Mouse (Mus musculus): ENCODE data around the gene Tyw1. TPM values are rescaled to one million over a fixed set of nuclear protein-coding genes. Genes with fewer than 3 reads are reported as not detected.

Tyw1 gene
- polyA plus RNA-seq, 1 experiment, result 14.6 TPM

- no peak overlapping the region for H3K4me3 ChIP-seq (ENCODE audit: insufficient read depth, low read length)
- no peak overlapping the region for H3K27ac ChIP-seq (ENCODE audit: insufficient read depth, low read length)
- no peaks in the 10 kb centered on the region for H3K4me1 ChIP-seq (ENCODE audit: control insufficient read depth, insufficient read depth, low read length)
- no peak for TF ChIP-seq CTCF (IDR thresholded peaks at IDR 0.05; ENCODE audit: extremely low read depth, insufficient read depth, low read length)
- TF ChIP-seq POLR2A (IDR thresholded peaks at IDR 0.05; ENCODE audit: extremely low read depth, insufficient read depth, low read length), result no peak
Observed at GRCm38 (mm10) chr5:130278011-130278472, 22.6 kb downstream of the Tyw1 start.

GRCm38 (mm10) chr5:130283079-130283732, 27.8 kb downstream of the Tyw1 start:
- TF ChIP-seq CTCF (IDR thresholded peaks at IDR 0.05; ENCODE audit: extremely low read depth, insufficient read depth, low read length) (no peak), POLR2A (IDR thresholded peaks at IDR 0.05; ENCODE audit: extremely low read depth, insufficient read depth, low read length) (no peak)
- Histone ChIP-seq H3K4me1 (ENCODE audit: control insufficient read depth, insufficient read depth, low read length) (no peaks in the 10 kb centered on the region; the same call in 1 of the 2 replicates), H3K27ac (ENCODE audit: insufficient read depth, low read length) (no peak overlapping the region), H3K4me3 (ENCODE audit: insufficient read depth, low read length) (no peak overlapping the region)

- Histone ChIP-seq H3K4me3 (ENCODE audit: insufficient read depth, low read length) (no peak overlapping the region), H3K4me1 (ENCODE audit: control insufficient read depth, insufficient read depth, low read length) (peaks cover 2% of the 10 kb centered on the region; the same call in 1 of the 2 replicates), H3K27ac (ENCODE audit: insufficient read depth, low read length) (no peak overlapping the region)
- TF ChIP-seq POLR2A (IDR thresholded peaks at IDR 0.05; ENCODE audit: extremely low read depth, insufficient read depth, low read length) (no peak), CTCF (IDR thresholded peaks at IDR 0.05; ENCODE audit: extremely low read depth, insufficient read depth, low read length) (no peak)
Observed at GRCm38 (mm10) chr5:130288106-130288505, 32.7 kb downstream of the Tyw1 start.

DNA sequence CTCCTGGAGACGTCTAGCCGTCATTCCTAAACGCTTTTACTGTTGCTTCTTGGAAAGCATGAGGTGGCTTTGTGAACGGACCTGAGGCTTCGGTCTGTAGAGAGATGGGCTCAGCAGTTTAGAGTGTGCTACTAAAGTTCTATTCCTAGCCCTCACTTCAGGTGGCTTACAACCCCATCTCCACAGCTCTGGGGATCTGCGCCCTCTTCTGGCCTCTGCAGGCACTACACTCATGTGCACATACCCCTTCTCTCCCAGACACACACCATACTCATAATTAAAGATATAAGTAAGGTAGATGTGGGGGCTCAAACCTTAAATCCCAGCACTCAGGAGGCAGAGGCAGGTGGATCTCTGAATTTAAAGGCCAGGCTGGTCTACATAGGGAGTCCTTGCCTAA, 34.8 kb downstream of the Tyw1 start:
- TF ChIP-seq POLR2A (IDR thresholded peaks at IDR 0.05; ENCODE audit: extremely low read depth, insufficient read depth, low read length) (no peak), CTCF (IDR thresholded peaks at IDR 0.05; ENCODE audit: extremely low read depth, insufficient read depth, low read length) (0 out of 2 replicates have a peak, but pooled peaks have one; percentile 12)
- Histone ChIP-seq H3K27ac (ENCODE audit: insufficient read depth, low read length) (no peak overlapping the region), H3K4me3 (ENCODE audit: insufficient read depth, low read length) (no peak overlapping the region), H3K4me1 (ENCODE audit: control insufficient read depth, insufficient read depth, low read length) (peaks cover 6% of the 10 kb centered on the region)

- Histone ChIP-seq H3K4me1 (ENCODE audit: control insufficient read depth, insufficient read depth, low read length) (peaks cover 6% of the 10 kb centered on the region), H3K4me3 (ENCODE audit: insufficient read depth, low read length) (no peak overlapping the region), H3K27ac (ENCODE audit: insufficient read depth, low read length) (peak overlapping the region; percentile 38; the same call in 1 of the 2 replicates)
- TF ChIP-seq POLR2A (IDR thresholded peaks at IDR 0.05; ENCODE audit: extremely low read depth, insufficient read depth, low read length), result 0 out of 2 replicates have a peak, but pooled peaks have one; percentile 11
- TF ChIP-seq CTCF (IDR thresholded peaks at IDR 0.05; ENCODE audit: extremely low read depth, insufficient read depth, low read length), result no peak
Observed at GRCm38 (mm10) chr5:130290775-130291174, 35.4 kb downstream of the Tyw1 start.

DNA sequence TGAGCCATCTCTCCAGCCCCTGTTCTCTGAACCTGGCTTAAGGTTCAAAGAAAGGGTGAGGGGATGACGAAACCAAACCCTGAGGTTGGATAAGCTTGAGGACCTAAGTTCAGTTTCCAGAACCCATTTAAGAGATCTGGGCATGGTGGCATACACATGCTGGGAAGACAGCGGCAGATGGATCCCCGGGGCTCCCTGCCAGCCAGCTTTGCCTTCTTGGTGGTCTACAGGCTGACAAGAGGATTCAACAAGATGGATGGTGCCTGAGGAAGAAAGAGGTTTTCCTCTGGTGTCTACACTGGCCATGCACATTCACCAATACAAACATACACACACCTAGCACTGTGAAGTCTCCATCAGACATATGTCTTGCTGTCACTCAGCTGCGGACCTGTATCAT, 37.6 kb downstream of the Tyw1 start:
- no peak for TF ChIP-seq CTCF (IDR thresholded peaks at IDR 0.05; ENCODE audit: extremely low read depth, insufficient read depth, low read length)
- no peak for TF ChIP-seq POLR2A (IDR thresholded peaks at IDR 0.05; ENCODE audit: extremely low read depth, insufficient read depth, low read length)
- H3K27ac ChIP-seq (ENCODE audit: insufficient read depth, low read length), result no peak overlapping the region
- H3K4me1 ChIP-seq (ENCODE audit: control insufficient read depth, insufficient read depth, low read length), result peaks cover 6% of the 10 kb centered on the region
- no peak overlapping the region for H3K4me3 ChIP-seq (ENCODE audit: insufficient read depth, low read length)

GRCm38 (mm10) chr5:130293941-130294340, 38.5 kb downstream of the Tyw1 start:
- Histone ChIP-seq H3K4me1 (ENCODE audit: control insufficient read depth, insufficient read depth, low read length) (peaks cover 6% of the 10 kb centered on the region), H3K27ac (ENCODE audit: insufficient read depth, low read length) (no peak overlapping the region), H3K4me3 (ENCODE audit: insufficient read depth, low read length) (no peak overlapping the region)
- TF ChIP-seq CTCF (IDR thresholded peaks at IDR 0.05; ENCODE audit: extremely low read depth, insufficient read depth, low read length) (no peak), POLR2A (IDR thresholded peaks at IDR 0.05; ENCODE audit: extremely low read depth, insufficient read depth, low read length) (no peak)

GRCm38 (mm10) chr5:130294598-130294997, 39.2 kb downstream of the Tyw1 start:
- H3K27ac ChIP-seq (ENCODE audit: insufficient read depth, low read length), result no peak overlapping the region

GRCm38 (mm10) chr5:130296071-130296470, 40.7 kb downstream of the Tyw1 start:
- Histone ChIP-seq H3K4me3 (ENCODE audit: insufficient read depth, low read length) (no peak overlapping the region), H3K4me1 (ENCODE audit: control insufficient read depth, insufficient read depth, low read length) (peaks cover 5% of the 10 kb centered on the region), H3K27ac (ENCODE audit: insufficient read depth, low read length) (no peak overlapping the region)
- TF ChIP-seq POLR2A (IDR thresholded peaks at IDR 0.05; ENCODE audit: extremely low read depth, insufficient read depth, low read length), result no peak
- TF ChIP-seq CTCF (IDR thresholded peaks at IDR 0.05; ENCODE audit: extremely low read depth, insufficient read depth, low read length), result 0 out of 2 replicates have a peak, but pooled peaks have one; percentile 6

More at GRCm38 (mm10) chr5:130294598-130294997, 39.2 kb downstream of the Tyw1 start:
- Histone ChIP-seq H3K4me1 (ENCODE audit: control insufficient read depth, insufficient read depth, low read length) (peaks cover 6% of the 10 kb centered on the region), H3K4me3 (ENCODE audit: insufficient read depth, low read length) (no peak overlapping the region)
- TF ChIP-seq POLR2A (IDR thresholded peaks at IDR 0.05; ENCODE audit: extremely low read depth, insufficient read depth, low read length), result no peak
- TF ChIP-seq CTCF (IDR thresholded peaks at IDR 0.05; ENCODE audit: extremely low read depth, insufficient read depth, low read length), result no peak

All from cortical plate, adult 2 months (tissue).